Mouse (Mus musculus): ENCODE data around the gene Xylt1. TPM values are rescaled to one million over a fixed set of nuclear protein-coding genes. Genes with fewer than 3 reads are reported as not detected.
A peak's percentile ranks its signal among the peaks of the same experiment; 100 is the strongest.

Xylt1 gene
- polyA plus RNA-seq, 1 experiment: 8.3 TPM

DNA sequence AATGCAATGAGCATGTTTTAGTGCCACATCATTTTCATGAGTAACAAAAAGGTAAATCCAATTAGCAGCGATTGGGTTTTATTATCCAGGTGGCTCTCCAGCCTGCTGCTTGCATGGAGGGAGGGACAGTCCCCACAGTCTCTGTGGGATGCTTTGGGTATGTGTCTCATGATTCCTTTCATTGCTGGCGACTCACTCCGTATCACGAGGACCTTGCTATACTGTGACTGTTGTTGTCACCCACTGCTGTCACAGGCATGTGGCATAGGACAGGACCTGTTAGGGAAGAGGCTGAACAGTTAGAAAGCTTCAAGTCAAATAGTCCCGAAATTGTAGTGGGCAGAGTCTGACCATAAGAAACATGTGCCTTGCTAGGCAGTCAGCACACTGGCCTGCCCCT is 234.1 kb downstream of the Xylt1 start:
- DNase-seq: no peak
- H3K4me3 ChIP-seq (replicated peaks; ENCODE audit: insufficient read depth, low read depth, low read length): no peak overlapping the region
- H3K27ac ChIP-seq (ENCODE audit: insufficient read depth, low read length): no peak overlapping the region
- H3K27me3 ChIP-seq (ENCODE audit: control insufficient read depth, insufficient read depth, low read length): no peaks in the 10 kb centered on the region
- TF ChIP-seq POLR2A (IDR thresholded peaks at IDR 0.05; ENCODE audit: borderline replicate concordance, insufficient read depth, low read length) (no peak), CTCF (IDR thresholded peaks at IDR 0.05; ENCODE audit: borderline replicate concordance, insufficient read depth, low read depth, low read length) (no peak)
- WGBS: 65% methylated on average over 5 of the region's 5 CpGs
- no peaks in the 10 kb centered on the region for H3K4me1 ChIP-seq (ENCODE audit: control insufficient read depth, insufficient read depth, low read length)

DNA sequence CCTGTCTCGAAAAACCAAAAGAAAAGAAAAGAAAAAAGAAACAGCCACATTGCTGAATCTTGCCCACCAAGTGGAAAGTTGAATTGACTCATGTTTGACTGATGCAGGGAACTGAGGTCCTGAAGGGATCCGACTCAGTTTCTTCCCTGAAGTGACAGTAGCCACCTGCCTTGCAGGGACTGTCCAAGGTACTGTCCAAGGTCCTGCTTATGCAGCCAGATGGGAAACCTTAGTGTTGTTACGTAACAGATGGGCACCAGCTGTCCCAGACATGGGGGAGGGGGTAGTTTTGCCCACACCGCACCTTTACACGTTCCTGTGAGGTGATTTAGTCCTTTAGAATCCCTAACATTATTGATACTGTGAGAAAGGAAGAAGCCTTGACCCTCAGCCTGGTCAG is 235.5 kb downstream of the Xylt1 start:
- no peaks in the 10 kb centered on the region for H3K4me1 ChIP-seq (ENCODE audit: control insufficient read depth, insufficient read depth, low read length)
- TF ChIP-seq CTCF (IDR thresholded peaks at IDR 0.05; ENCODE audit: borderline replicate concordance, insufficient read depth, low read depth, low read length) (no peak), POLR2A (IDR thresholded peaks at IDR 0.05; ENCODE audit: borderline replicate concordance, insufficient read depth, low read length) (no peak)
- DNase-seq: no peak
- WGBS: 59% methylated on average over 5 of the region's 5 CpGs
- no peak overlapping the region for H3K27ac ChIP-seq (ENCODE audit: insufficient read depth, low read length)
- no peaks in the 10 kb centered on the region for H3K27me3 ChIP-seq (ENCODE audit: control insufficient read depth, insufficient read depth, low read length)
- no peak overlapping the region for H3K4me3 ChIP-seq (replicated peaks; ENCODE audit: insufficient read depth, low read depth, low read length)

DNA sequence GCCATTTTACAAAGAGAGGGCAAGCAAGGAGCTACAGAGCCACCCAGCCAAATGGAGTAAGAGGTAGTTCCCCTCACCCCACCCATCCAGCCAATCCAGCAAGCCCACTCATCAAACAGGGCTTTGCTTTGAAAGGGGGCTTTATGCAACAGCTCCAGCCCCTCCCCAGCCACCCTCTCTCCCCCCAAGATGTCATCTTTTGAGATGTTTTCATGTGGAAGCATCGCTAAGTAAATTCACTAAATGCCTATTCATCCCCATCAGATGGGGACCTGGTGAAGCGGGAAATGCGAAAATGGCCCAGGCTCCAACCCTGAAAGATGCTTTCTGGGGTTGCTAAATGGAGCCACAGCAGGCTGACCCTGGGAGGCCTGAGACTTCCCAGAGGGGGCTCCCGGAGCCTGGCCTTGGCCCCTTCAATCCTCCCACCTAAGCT is 238.0 kb downstream of the Xylt1 start:
- Histone ChIP-seq H3K27me3 (ENCODE audit: control insufficient read depth, insufficient read depth, low read length) (no peaks in the 10 kb centered on the region), H3K27ac (ENCODE audit: insufficient read depth, low read length) (no peak overlapping the region), H3K4me3 (replicated peaks; ENCODE audit: insufficient read depth, low read depth, low read length) (no peak overlapping the region), H3K4me1 (ENCODE audit: control insufficient read depth, insufficient read depth, low read length) (0 out of 2 replicates have a peak, but pooled peaks cover 2% of the 10 kb centered on the region)
- no peak for DNase-seq
- no peak for TF ChIP-seq POLR2A (IDR thresholded peaks at IDR 0.05; ENCODE audit: borderline replicate concordance, insufficient read depth, low read length)
- WGBS: 56% methylated on average over 4 of the region's 4 CpGs

GRCm38 (mm10) chr7:117621566-117621965 is 240.8 kb downstream of the Xylt1 start:
- H3K4me1 ChIP-seq (ENCODE audit: control insufficient read depth, insufficient read depth, low read length): 0 out of 2 replicates have a peak, but pooled peaks cover 2% of the 10 kb centered on the region
- H3K4me3 ChIP-seq (replicated peaks; ENCODE audit: insufficient read depth, low read depth, low read length): no peak overlapping the region
- peak in 1 of 2 experiments; percentile 14 for DNase-seq
- H3K27me3 ChIP-seq (ENCODE audit: control insufficient read depth, insufficient read depth, low read length): no peaks in the 10 kb centered on the region
- TF ChIP-seq POLR2A (IDR thresholded peaks at IDR 0.05; ENCODE audit: borderline replicate concordance, insufficient read depth, low read length): no peak
- no peak for TF ChIP-seq CTCF (IDR thresholded peaks at IDR 0.05; ENCODE audit: borderline replicate concordance, insufficient read depth, low read depth, low read length)
- WGBS: 55% methylated on average over 4 of the region's 4 CpGs
- no peak overlapping the region for H3K27ac ChIP-seq (ENCODE audit: insufficient read depth, low read length)

- no peaks in the 10 kb centered on the region for H3K27me3 ChIP-seq (ENCODE audit: control insufficient read depth, insufficient read depth, low read length)
- H3K4me3 ChIP-seq (replicated peaks; ENCODE audit: insufficient read depth, low read depth, low read length): no peak overlapping the region
- 75% methylated on average over 2 of the region's 2 CpGs for WGBS
- 0 out of 2 replicates have a peak, but pooled peaks cover 2% of the 10 kb centered on the region for H3K4me1 ChIP-seq (ENCODE audit: control insufficient read depth, insufficient read depth, low read length)
- H3K27ac ChIP-seq (ENCODE audit: insufficient read depth, low read length): no peak overlapping the region
- DNase-seq: no peak
- TF ChIP-seq POLR2A (IDR thresholded peaks at IDR 0.05; ENCODE audit: borderline replicate concordance, insufficient read depth, low read length) (no peak), CTCF (IDR thresholded peaks at IDR 0.05; ENCODE audit: borderline replicate concordance, insufficient read depth, low read depth, low read length) (no peak)
Measured at GRCm38 (mm10) chr7:117622769-117623168, 242.0 kb downstream of the Xylt1 start.

DNA sequence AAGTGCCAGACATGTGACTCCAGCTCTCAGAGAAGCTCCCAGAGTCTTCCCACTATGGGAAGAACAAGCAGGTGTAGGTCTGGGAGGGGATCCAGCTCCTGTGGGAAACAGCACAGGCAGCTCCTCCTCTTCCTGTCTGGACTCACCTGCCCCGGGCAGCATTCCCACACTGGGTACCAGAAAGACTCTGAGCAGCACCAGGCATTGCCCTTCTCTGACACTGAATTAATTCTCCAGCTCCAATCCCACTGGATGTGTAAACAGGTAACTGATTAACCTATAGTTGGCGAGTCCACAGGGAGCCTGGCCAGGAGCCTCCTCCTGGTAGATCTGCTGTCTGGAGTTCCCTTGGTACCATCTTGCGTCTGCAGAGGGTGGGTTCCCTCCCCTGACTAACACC is 248.0 kb downstream of the Xylt1 start:
- no peak overlapping the region for H3K27ac ChIP-seq (ENCODE audit: insufficient read depth, low read length)
- no peak for DNase-seq
- 64% methylated on average over 3 of the region's 3 CpGs for WGBS

DNA sequence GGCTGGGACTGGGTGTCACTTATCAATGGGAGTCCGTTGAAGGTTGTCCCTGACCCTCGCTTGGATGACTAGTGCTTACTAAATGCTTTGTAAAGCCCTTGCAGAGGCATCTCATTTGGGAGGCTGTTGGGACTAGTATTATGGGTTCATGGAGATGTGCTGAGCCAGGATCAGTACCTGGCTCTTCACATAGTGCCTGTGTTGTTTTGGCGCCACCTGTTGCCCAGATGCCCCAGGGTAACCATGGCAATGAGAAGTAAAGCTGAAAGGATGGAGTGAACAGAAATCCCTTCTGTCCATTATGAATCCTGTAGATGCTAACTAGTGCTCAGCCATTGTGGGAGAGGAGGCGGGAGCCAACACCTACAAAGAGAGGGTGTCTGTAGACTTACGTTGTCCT is 249.9 kb downstream of the Xylt1 start:
- Histone ChIP-seq H3K4me1 (ENCODE audit: control insufficient read depth, insufficient read depth, low read length) (no peaks in the 10 kb centered on the region), H3K27ac (ENCODE audit: insufficient read depth, low read length) (no peak overlapping the region), H3K4me3 (replicated peaks; ENCODE audit: insufficient read depth, low read depth, low read length) (no peak overlapping the region), H3K27me3 (ENCODE audit: control insufficient read depth, insufficient read depth, low read length) (no peaks in the 10 kb centered on the region)
- TF ChIP-seq CTCF (IDR thresholded peaks at IDR 0.05; ENCODE audit: borderline replicate concordance, insufficient read depth, low read depth, low read length) (no peak), POLR2A (IDR thresholded peaks at IDR 0.05; ENCODE audit: borderline replicate concordance, insufficient read depth, low read length) (no peak)
- WGBS: 62% methylated on average over 5 of the region's 5 CpGs
- DNase-seq: no peak

More for the DNA sequence above, 248.0 kb downstream of the Xylt1 start:
- no peaks in the 10 kb centered on the region for H3K4me1 ChIP-seq (ENCODE audit: control insufficient read depth, insufficient read depth, low read length)
- H3K4me3 ChIP-seq (replicated peaks; ENCODE audit: insufficient read depth, low read depth, low read length): no peak overlapping the region
- TF ChIP-seq POLR2A (IDR thresholded peaks at IDR 0.05; ENCODE audit: borderline replicate concordance, insufficient read depth, low read length) (no peak), CTCF (IDR thresholded peaks at IDR 0.05; ENCODE audit: borderline replicate concordance, insufficient read depth, low read depth, low read length) (no peak)
- no peaks in the 10 kb centered on the region for H3K27me3 ChIP-seq (ENCODE audit: control insufficient read depth, insufficient read depth, low read length)

- 73% methylated on average over 4 of the region's 4 CpGs for WGBS
Measured at GRCm38 (mm10) chr7:117635584-117635983, 254.8 kb downstream of the Xylt1 start.

More at GRCm38 (mm10) chr7:117635584-117635983, 254.8 kb downstream of the Xylt1 start:
- Histone ChIP-seq H3K4me1 (ENCODE audit: control insufficient read depth, insufficient read depth, low read length) (no peaks in the 10 kb centered on the region), H3K4me3 (replicated peaks; ENCODE audit: insufficient read depth, low read depth, low read length) (no peak overlapping the region), H3K27me3 (ENCODE audit: control insufficient read depth, insufficient read depth, low read length) (no peaks in the 10 kb centered on the region; the same call in 1 of the 2 replicates), H3K27ac (ENCODE audit: insufficient read depth, low read length) (no peak overlapping the region)
- TF ChIP-seq CTCF (IDR thresholded peaks at IDR 0.05; ENCODE audit: borderline replicate concordance, insufficient read depth, low read depth, low read length): no peak
- TF ChIP-seq POLR2A (IDR thresholded peaks at IDR 0.05; ENCODE audit: borderline replicate concordance, insufficient read depth, low read length): no peak
- no peak for DNase-seq
